Mouse (Mus musculus) limb, embryonic 13.5 days (tissue): Measurements from ENCODE around the gene Polr3gl. TPM values are rescaled to one million over a fixed set of nuclear protein-coding genes. Genes with fewer than 3 reads are reported as not detected.

Source experiments
- ATAC-seq: fragments of 200-750 bp; cut with Nextera tagmentation; 2 replicates; pipeline ENCODE4 v1.8.0; 2017; ENCODE audit warnings: low read depth, moderate number of reproducible peaks, moderate TSS enrichment; ENCODE audit not compliant: low FRiP score
- H3K27ac ChIP-seq: fragments of 300-500 bp; sonication (generic); 2 replicates; pipeline ENCODE4 v1.5.1; 2015; ENCODE audit warnings: inconsistent platforms, mild to moderate bottlenecking, moderate library complexity
- H3K27me3 ChIP-seq: fragments of 300-500 bp; sonication (generic); 2 replicates; pipeline ENCODE4 v1.6.1; 2015; ENCODE audit warnings: mild to moderate bottlenecking, inconsistent platforms
- H3K36me3 ChIP-seq: fragments of 300-500 bp; sonication (generic); 2 replicates; pipeline ENCODE4 v1.6.1; 2015; ENCODE audit warnings: inconsistent platforms, mild to moderate bottlenecking, moderate library complexity
- H3K4me1 ChIP-seq: fragments of 300-500 bp; sonication (generic); 2 replicates; pipeline ENCODE4 v1.6.1; 2015; ENCODE audit warnings: inconsistent platforms
- H3K4me2 ChIP-seq: fragments of 300-500 bp; sonication (generic); replicated peaks from 2 replicates; pipeline ENCODE4 v1.6.1; 2015; ENCODE audit warnings: inconsistent platforms, mild to moderate bottlenecking, moderate library complexity
- H3K4me3 ChIP-seq: fragments of 300-500 bp; sonication (generic); 2 replicates; pipeline ENCODE4 v1.5.1; 2015; ENCODE audit warnings: moderate library complexity, mild to moderate bottlenecking, inconsistent platforms
- H3K9ac ChIP-seq: fragments of 300-500 bp; sonication (generic); 2 replicates; pipeline ENCODE4 v1.6.1; 2015; ENCODE audit warnings: mild to moderate bottlenecking, inconsistent platforms
- H3K9me3 ChIP-seq: fragments of 300-500 bp; sonication (generic); 2 replicates; pipeline ENCODE4 v1.6.1; 2016; ENCODE audit warnings: inconsistent platforms
- WGBS: fragments of 180-500 bp; shearing (Covaris S2); methylation state at CpG from one replicate; pipeline ENCODE4 v1.1.7; 2015; 5-methylcytosine and 5-hydroxymethylcytosine counted together
- polyA plus RNA-seq: library from polyadenylated mRNA; unstranded; fragments of >200 nt; fragmentation: Nextera tagmentation; extraction: Ambion mirVana; gene quantifications from 2 replicates; pipeline ENCODE4 v1.2.1, GENCODE M21; 2015

Gene Polr3gl
- polyA plus RNA-seq, 1 experiment from 2014 or later: 48.8 TPM

DNA sequence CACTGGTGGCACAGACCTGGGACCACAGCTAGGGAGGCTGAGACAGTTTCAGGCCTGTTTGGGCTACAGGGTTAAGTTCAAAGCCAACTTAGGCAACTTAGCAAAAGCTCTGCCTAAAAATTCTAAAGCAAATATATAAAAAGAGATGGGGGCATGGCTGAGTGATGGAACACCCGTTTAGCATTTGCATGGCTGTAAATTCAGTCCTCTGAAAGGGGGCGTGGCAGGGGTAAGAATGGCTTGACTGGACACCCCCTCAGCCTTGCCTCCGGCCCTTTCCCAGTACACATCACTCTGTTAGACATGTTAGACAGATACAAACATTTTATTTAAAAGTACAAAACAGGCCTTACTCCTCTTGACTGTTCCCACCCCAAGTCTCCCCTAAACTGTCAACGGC lies 16.4 kb downstream of the Polr3gl start:
- 78% methylated on average over 4 of the region's 4 CpGs for WGBS
- ATAC-seq: no peak
- peak overlapping the region; percentile 10; the same call in 1 of the 2 replicates for H3K9ac ChIP-seq
- H3K36me3 ChIP-seq: peaks cover 4% of the 10 kb centered on the region; the same call in 1 of the 2 replicates
- no peak overlapping the region; the same call in 1 of the 2 replicates for H3K4me2 ChIP-seq
- H3K27me3 ChIP-seq: no peaks in the 10 kb centered on the region
- no peak overlapping the region for H3K4me3 ChIP-seq
- peaks cover 28% of the 10 kb centered on the region for H3K4me1 ChIP-seq
- H3K27ac ChIP-seq: peak overlapping the region; percentile 69; the same call in 1 of the 2 replicates
- H3K9me3 ChIP-seq: no peaks in the 10 kb centered on the region

DNA sequence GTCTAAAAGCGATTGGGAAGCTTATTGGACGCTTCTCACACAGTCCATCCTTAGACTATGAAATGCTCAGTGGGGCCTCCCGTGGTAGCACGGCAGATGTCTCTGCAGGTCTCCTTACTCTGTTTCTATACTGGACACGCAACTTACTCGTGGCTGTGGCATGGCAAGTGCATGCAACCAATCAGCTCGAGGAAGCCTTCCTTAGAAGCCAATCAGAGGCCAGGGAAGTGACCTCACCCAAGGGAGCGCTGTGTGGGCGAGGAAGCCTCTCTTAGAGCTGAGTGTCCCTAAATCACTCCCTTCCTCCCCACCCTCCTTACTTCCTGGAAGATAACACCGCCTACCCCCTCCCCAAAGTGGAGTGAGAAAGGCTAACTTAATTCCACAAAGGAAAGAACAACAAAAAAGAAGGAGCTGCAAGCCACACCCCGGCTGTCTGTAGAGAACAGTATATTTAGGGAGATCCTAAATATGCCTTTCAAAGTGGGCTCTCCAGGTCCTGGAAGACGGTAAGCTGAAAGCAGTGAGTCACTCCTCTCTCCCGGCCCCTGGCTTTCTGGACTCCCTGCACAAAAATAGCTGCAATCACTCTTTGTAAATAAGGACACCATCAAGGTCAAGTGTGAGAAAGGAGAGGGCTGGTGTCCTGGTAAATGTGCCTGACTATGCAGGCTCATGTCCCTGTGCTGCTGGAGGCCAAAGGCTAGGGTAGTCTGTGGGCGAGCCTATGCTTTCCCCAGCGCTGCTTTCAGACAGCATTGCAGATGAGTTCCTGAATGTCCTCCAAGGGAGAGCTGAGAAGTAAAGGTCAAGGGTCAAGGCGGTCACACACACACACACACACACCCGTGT lies 17.1 kb downstream of the Polr3gl start, which contains the start of gene Gm16253:
TSS of gene Gm16253 (plus strand) at position 295 of the 852 bp plus-strand sequence.
- Histone ChIP-seq H3K27me3 (no peaks in the 10 kb centered on the region), H3K9ac (peak within 1 kb of the TSS; percentile 19; the same call in 1 of the 2 replicates), H3K9me3 (no peaks in the 10 kb centered on the region), H3K27ac (peak within 1 kb of the TSS; percentile 69), H3K4me2 (peak within 1 kb of the TSS; percentile 53), H3K4me1 (peaks cover 28% of the 10 kb centered on the region), H3K4me3 (peak within 1 kb of the TSS; percentile 15), H3K36me3 (peaks cover 4% of the 10 kb centered on the region; the same call in 1 of the 2 replicates)
- WGBS: 28% methylated on average over 17 of the region's 17 CpGs
- ATAC-seq: peak; percentile 88

DNA sequence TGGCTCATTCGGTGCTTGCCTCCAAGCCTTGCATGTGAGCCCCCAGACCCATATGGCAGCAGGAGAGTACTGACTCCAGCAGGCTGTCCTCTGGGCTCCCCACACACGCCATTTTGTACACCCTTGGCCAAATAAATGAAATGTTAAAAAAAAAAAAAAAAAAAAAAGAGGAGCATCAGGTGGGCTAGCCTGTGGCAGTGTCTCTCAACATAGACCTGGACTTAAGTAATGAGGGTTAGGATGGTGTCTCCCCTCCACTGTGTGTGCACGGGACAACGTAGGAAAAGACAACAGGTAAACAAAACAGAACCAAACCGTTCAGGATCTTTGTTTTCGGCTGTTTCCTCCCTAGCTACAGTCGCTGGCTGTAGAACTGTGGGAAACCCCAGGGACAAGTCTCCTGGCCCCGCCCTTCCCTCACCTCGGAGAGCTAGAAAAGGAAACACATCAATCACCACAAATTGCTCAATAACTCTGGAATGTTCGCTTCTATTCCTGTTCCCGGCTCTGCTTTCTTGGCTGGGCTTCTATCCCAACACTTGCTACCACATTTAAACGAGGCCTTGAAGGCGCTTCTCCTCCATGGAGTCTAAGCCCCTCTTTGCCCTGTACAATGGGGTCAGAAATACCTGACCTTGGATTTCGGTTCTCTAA lies 17.8 kb downstream of the Polr3gl start:
- Histone ChIP-seq H3K27ac (peak overlapping the region; percentile 69; the same call in 1 of the 2 replicates), H3K27me3 (no peaks in the 10 kb centered on the region), H3K4me1 (peaks cover 28% of the 10 kb centered on the region), H3K9me3 (no peaks in the 10 kb centered on the region), H3K36me3 (peaks cover 4% of the 10 kb centered on the region; the same call in 1 of the 2 replicates), H3K4me3 (peak overlapping the region; percentile 15), H3K9ac (no peak overlapping the region), H3K4me2 (peak overlapping the region; percentile 53)
- WGBS: 42% methylated on average over 14 of the region's 14 CpGs
- ATAC-seq: peak; percentile 25; the same call in 1 of the 2 replicates

DNA sequence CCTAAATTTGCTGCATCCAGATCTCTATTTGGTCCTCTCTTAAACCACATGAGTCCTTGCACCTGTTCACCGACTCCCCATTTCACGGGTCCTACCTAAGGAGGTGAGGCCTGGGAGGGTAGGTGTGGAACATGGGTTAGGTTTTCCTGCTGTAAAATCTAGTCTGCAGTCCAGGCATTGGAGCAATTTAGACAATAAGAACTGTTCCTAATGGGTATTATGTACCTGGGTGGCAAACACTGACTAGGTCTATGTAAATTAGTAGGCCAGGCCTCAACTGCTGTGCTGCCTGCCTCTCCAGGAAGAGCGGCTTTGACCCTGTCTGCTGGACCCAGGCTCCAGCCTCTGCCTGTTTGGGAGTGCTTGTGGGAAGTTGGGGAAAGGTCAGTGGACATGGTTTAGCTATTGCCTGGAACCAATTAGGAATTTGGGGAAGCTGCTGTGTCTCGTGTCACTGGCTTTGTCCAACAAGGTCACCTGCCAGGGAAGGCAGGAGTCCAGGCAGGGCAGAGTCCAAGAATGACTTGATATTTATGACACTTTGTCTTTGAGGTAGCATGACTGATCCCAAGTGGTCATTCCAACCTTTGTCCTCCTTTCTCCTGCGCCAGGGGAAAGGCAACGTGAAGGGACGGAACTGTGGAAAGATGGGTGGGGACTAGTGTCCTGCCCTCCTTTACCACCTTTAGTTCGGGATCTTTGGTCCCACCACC lies 18.6 kb downstream of the Polr3gl start:
- H3K4me1 ChIP-seq: peaks cover 25% of the 10 kb centered on the region
- no peak overlapping the region for H3K27ac ChIP-seq
- H3K9me3 ChIP-seq: no peaks in the 10 kb centered on the region
- H3K9ac ChIP-seq: no peak overlapping the region
- H3K4me3 ChIP-seq: no peak overlapping the region
- H3K4me2 ChIP-seq: no peak overlapping the region
- peaks cover 4% of the 10 kb centered on the region; the same call in 1 of the 2 replicates for H3K36me3 ChIP-seq
- 90% methylated on average over 8 of the region's 8 CpGs for WGBS
- ATAC-seq: no peak
- no peaks in the 10 kb centered on the region for H3K27me3 ChIP-seq

DNA sequence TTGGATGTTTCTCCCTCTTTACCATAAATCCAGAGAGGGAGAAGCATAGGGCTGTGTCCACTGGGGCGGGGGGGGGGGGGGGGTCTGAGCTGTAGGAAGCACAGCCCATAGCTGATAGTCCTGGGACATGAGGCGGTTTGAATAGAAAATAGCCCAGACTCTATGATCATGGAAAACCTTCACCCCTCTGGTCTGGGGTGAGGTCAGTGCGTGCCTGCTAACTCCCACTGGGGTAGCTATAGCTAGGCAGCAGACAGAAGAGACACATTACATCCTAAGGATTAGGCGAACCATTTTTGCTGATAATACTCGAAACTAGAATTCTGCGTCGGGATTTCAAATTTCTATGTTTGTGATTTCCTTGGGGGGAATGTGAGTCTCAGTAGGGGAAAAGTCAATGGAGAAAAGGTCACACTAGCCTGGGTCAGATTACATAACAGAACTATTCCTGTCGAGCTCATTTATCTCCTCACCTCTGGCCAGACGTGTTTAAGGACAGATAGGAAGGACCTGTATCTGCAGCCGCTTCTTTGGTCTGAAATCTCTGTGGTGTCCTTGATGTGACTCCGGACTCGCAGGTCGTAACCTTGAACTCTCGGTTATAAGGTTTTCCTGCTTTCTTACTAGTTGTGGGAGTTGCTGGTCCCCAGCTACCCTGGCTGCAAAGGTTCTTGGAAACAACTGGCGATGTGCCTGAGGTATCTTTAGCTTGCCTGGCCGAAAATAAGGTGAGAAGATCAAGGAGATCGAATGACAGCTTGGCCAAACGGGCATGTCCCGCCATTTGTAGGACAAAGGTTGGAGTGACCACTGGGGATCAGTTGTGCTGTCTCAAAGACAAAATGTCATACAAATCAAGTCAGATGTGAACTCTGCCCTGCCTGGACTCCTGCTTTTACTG lies 20.1 kb downstream of the Polr3gl start:
- WGBS: 76% methylated on average over 18 of the region's 19 CpGs
- Histone ChIP-seq H3K4me3 (no peak overlapping the region), H3K27ac (no peak overlapping the region), H3K27me3 (no peaks in the 10 kb centered on the region), H3K9me3 (no peaks in the 10 kb centered on the region), H3K36me3 (0 out of 2 replicates have a peak, but pooled peaks cover 4% of the 10 kb centered on the region), H3K4me1 (peaks cover 19% of the 10 kb centered on the region), H3K9ac (no peak overlapping the region), H3K4me2 (no peak overlapping the region)
- ATAC-seq: no peak

DNA sequence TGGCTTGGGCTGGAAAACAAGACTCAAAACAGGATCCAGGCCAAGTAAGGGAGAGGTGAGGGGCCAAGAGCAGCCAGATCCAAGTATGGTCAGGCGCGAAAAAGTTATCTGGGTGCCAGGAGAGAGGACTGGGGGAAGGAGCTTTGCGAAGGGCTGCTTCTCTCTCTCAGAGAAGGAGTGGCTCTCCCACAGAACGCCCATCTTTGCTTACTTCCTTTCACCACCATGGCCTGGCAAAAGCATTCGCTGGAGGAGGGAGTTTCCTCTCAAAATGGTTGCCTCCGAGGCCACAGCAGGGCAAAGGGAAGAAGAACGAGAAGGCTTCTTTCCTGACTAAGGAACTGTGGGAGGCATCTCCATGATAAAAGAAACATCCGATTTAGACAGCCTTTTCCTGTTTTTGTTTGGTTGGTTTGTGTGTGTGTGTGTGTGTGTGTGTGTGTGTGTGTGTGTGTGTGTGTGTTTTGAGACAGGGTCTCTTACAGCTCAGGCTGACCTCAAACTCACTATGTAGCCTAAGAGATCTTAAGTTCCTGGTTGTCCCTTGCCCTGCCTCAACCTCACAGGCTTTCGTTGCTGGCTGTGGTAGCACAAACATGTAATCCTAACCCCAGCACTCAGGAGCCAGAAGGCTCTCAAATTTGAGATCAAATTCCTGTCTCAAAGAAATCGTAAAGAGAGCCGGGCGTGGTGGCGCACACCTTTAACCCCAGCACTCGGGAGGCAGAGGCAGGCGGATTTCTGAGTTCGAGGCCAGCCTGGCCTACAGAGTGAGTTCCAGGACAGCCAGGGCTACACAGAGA lies 21.9 kb downstream of the Polr3gl start:
- WGBS: 73% methylated on average over 16 of the region's 16 CpGs
- Histone ChIP-seq H3K27ac (no peak overlapping the region), H3K27me3 (no peaks in the 10 kb centered on the region), H3K36me3 (no peaks in the 10 kb centered on the region), H3K9me3 (no peaks in the 10 kb centered on the region), H3K9ac (no peak overlapping the region), H3K4me1 (peaks cover 16% of the 10 kb centered on the region), H3K4me3 (no peak overlapping the region), H3K4me2 (no peak overlapping the region)
- ATAC-seq: no peak

DNA sequence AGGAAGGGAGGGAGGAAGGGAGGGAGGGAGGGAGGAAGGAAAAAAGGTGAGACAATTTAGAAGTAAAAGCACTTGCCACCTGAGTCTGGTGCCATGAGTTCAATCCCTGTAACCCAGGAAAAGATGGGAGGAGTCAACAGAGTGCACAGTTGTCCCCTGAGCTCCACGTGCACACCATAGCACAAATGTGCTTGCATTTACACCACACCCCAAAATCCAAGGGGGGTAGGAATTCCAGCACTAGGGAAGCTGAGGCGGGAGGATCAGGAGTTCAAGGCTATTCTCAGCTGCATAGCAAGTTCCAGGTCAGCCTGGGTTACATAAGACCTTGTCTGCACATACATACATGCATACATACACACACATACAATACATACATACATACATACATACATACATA lies 22.6 kb downstream of the Polr3gl start:
- Histone ChIP-seq H3K36me3 (no peaks in the 10 kb centered on the region), H3K4me1 (peaks cover 8% of the 10 kb centered on the region; the same call in 1 of the 2 replicates), H3K4me2 (no peak overlapping the region), H3K27me3 (no peaks in the 10 kb centered on the region), H3K27ac (no peak overlapping the region), H3K9ac (no peak overlapping the region), H3K9me3 (no peaks in the 10 kb centered on the region), H3K4me3 (no peak overlapping the region)
- ATAC-seq: no peak
- 72% methylated on average over 2 of the region's 2 CpGs for WGBS

DNA sequence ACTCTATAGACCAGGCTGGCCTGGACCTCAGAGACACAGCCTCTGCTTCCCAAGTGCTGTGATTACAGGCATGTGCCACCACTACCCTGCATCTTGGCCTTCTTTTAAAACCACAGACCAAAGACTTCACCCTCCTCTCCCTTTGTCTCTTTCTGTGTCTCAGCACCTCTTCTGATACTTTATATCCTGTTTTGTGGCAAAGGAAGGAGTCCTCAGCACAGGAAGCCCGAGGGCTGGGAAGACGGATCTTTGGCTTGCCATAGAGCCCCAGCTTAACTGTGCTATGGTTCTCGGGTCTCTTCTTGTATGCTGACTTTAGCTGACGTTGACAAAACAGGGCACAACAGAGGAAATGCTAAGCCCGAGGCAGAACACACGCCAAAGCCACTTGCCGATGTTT lies 23.3 kb downstream of the Polr3gl start:
- Histone ChIP-seq H3K9ac (no peak overlapping the region), H3K27ac (no peak overlapping the region), H3K4me1 (peaks cover 1% of the 10 kb centered on the region; the same call in 1 of the 2 replicates), H3K36me3 (no peaks in the 10 kb centered on the region), H3K4me3 (no peak overlapping the region), H3K27me3 (no peaks in the 10 kb centered on the region), H3K4me2 (no peak overlapping the region), H3K9me3 (no peaks in the 10 kb centered on the region)
- ATAC-seq: no peak
- 73% methylated on average over 7 of the region's 7 CpGs for WGBS

DNA sequence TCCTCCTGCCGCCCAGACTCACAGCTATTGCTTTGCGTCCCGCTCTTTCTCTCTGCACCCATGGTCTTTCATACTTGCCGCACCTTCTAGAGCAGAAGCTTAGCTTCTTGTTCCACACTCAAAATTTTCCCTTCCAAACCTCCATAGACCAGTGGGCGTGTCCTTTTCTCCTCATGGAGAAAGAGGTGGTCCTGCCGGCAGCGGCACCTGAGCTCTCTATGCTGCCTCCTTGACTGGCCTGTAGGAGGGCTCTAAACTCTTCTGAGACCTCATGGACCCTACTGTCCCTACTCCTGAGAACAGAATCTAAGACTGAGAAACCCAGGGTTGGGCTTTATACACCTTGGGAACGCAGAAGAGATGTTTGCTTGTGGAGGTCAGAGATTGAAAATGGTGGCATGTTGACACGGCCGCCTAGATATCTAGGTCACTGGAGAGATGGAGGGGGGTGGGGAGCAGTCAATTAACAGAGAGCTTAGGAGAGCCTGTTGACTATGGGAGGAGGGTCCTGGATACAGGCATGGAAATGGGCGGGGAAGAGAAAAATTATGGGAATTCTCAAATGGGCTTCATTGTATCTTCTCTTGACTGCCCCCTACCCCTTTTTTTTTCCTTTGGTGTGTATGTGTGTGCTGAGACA lies 23.9 kb downstream of the Polr3gl start:
- H3K9ac ChIP-seq: no peak overlapping the region
- H3K27ac ChIP-seq: no peak overlapping the region
- H3K36me3 ChIP-seq: no peaks in the 10 kb centered on the region
- 85% methylated on average over 11 of the region's 11 CpGs for WGBS
- no peaks in the 10 kb centered on the region for H3K4me1 ChIP-seq
- no peak overlapping the region for H3K4me3 ChIP-seq
- no peak overlapping the region for H3K4me2 ChIP-seq
- H3K9me3 ChIP-seq: no peaks in the 10 kb centered on the region
- no peak for ATAC-seq
- no peaks in the 10 kb centered on the region for H3K27me3 ChIP-seq

DNA sequence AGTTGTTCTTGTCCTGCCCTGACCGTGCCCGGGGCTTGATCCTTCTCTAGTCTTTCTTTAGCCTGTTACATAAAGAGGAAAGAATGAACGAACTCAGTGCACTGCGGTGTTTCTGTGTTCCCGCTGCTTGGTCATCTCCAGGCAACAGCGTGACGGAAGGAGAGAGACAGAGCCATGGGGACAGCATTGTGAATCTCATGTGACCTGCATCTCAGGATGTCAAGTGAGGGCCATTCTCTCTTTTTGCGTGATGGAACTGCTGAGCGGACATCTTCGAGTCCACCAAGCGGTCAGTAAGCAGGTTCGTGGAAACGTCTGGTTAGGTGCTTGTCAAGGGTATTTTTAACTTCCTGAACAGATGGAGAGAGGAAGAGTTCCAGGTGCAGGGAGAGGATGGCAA lies 24.5 kb downstream of the Polr3gl start:
- Histone ChIP-seq H3K36me3 (no peaks in the 10 kb centered on the region), H3K9ac (no peak overlapping the region), H3K4me1 (peaks cover 3% of the 10 kb centered on the region), H3K9me3 (no peaks in the 10 kb centered on the region), H3K4me3 (no peak overlapping the region), H3K4me2 (no peak overlapping the region), H3K27ac (no peak overlapping the region), H3K27me3 (no peaks in the 10 kb centered on the region)
- ATAC-seq: no peak
- WGBS: 91% methylated on average over 13 of the region's 13 CpGs
